10 mouse cellular contexts compared by ENCODE assay signal in the genomic region with DNA sequence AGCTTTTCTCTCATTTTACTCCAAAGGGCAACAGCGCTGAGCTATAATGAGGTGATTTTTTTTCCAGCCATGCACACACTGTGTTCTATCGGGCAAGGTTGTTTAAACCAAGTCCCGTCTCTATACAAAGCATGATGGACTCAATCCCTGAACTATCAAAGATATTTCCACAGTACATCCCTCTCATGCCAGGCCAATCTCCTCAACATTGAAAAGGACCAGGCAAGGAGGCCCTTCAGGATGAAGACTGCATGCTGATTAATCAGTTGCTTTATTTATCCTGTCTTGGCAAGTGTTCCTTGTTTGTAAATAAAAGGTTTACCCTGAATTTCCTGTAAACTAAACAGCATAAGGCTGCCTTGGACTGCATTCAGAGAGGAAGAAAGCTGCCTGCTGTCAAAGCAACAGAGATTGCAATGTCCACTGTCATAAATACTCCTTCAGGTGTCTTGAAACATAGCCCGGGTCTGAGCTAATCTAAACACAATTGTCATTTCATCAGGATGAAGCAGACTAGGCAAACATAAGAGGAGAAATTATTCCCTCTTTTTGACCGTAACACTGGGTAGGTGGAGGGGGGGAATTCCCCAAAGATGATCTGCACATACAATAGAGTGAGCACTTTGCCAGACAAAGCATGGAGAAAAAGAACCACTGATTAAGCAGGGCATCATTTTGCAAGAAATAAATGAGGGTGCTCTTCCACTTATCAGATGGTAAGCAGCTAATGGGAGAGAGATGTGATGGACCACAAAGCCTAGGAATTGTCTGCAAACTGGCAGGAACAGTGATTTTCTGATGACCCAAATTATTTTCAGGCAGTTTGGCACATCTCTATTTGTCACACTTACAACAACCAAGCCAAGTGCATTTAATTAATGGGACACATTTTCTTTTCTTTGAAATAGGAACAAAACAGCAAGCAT.
A peak's percentile ranks its signal among the peaks of the same experiment; 100 is the strongest.
DNase-seq lines count a peak whose midpoint lies in the region; ATAC-seq and TF ChIP-seq lines count a peak whose summit lies in the region.
"Had no signal": no experiment of that assay in that cellular context is flagged by ENCODE, and none has a peak within 500 bp of the region (broad histone marks: within the 10 kb centered on the region; RNA-seq: fewer than 3 reads in every experiment).

No protein-coding gene starts in this region.

- H3K4me2 ChIP-seq in intestine, embryonic 14.5 days (ENCODE audit: low read length), result no peak overlapping the region
- H3K4me2 ChIP-seq in intestine, embryonic 16.5 days (ENCODE audit: low read depth, low read length), result no peak overlapping the region
- H3K4me2 ChIP-seq in forebrain, embryonic 16.5 days (ENCODE audit: low read length), result peak overlapping the region; percentile 24; the same call in 1 of the 2 replicates
- H3K4me2 ChIP-seq in midbrain, embryonic 16.5 days (ENCODE audit: low read length), result peak overlapping the region; percentile 1; the same call in 1 of the 2 replicates
- H3K4me2 ChIP-seq: stomach, embryonic 15.5 days had no signal

- no peak overlapping the region for H3K9ac ChIP-seq in intestine, embryonic 14.5 days (ENCODE audit: low read length)
- no peak overlapping the region for H3K9ac ChIP-seq in intestine, embryonic 16.5 days (ENCODE audit: low read depth, low read length)
- no peak overlapping the region for H3K9ac ChIP-seq in forebrain, embryonic 16.5 days (replicated peaks; ENCODE audit: low read depth, low read length)
- H3K9ac ChIP-seq in midbrain, embryonic 16.5 days (ENCODE audit: low read depth, low read length), result no peak overlapping the region
- H3K9ac ChIP-seq: stomach, embryonic 15.5 days had no signal

- H3K4me3 ChIP-seq in intestine, embryonic 14.5 days (ENCODE audit: low read depth, low read length), result no peak overlapping the region
- no peak overlapping the region for H3K4me3 ChIP-seq in intestine, embryonic 16.5 days (ENCODE audit: low read length)
- H3K4me3 ChIP-seq in cerebellum, adult 2 months (replicated peaks; ENCODE audit: insufficient read depth, low read depth, low read length), result no peak overlapping the region
- H3K4me3 ChIP-seq in forebrain, embryonic 16.5 days (replicated peaks; ENCODE audit: low read length), result no peak overlapping the region
- no peak overlapping the region for H3K4me3 ChIP-seq in midbrain, embryonic 16.5 days (ENCODE audit: low read depth, low read length)
- H3K4me3 ChIP-seq: stomach, embryonic 15.5 days had no signal

- no peak for TF ChIP-seq CTCF in cerebellum, adult 2 months (IDR thresholded peaks at IDR 0.05; ENCODE audit: borderline replicate concordance, insufficient read depth, low read depth, low read length)

- no peak for DNase-seq in intestine, embryonic 14.5 days (ENCODE audit: low spot score)
- peak; percentile 50 to 85 for DNase-seq in cerebellum, adult 2 months
- DNase-seq in right cerebral cortex, postnatal 10 days (ENCODE audit: low spot score in 2 of 2), result no peak
- no peak for DNase-seq in thymus, postnatal 10 days (ENCODE audit: low spot score in 2 of 2)
- no peak for DNase-seq in natural killer cell, adult 2 months (ENCODE audit: low spot score in 2 of 2)
- DNase-seq: lung, adult 18-20 months had no signal

- no peak for TF ChIP-seq POLR2A in cerebellum, adult 2 months (IDR thresholded peaks at IDR 0.05; ENCODE audit: borderline replicate concordance, insufficient read depth, low read length)

- H3K27me3 ChIP-seq in intestine, embryonic 14.5 days (replicated peaks; ENCODE audit: control insufficient read depth, insufficient read depth, low read length), result no peaks in the 10 kb centered on the region
- no peaks in the 10 kb centered on the region for H3K27me3 ChIP-seq in intestine, embryonic 16.5 days (replicated peaks; ENCODE audit: control insufficient read depth, insufficient read depth, low read length)
- H3K27me3 ChIP-seq in cerebellum, adult 2 months (ENCODE audit: control insufficient read depth, insufficient read depth, low read length), result no peaks in the 10 kb centered on the region
- H3K27me3 ChIP-seq in forebrain, embryonic 16.5 days (replicated peaks; ENCODE audit: control insufficient read depth, insufficient read depth, low read length), result no peaks in the 10 kb centered on the region
- no peaks in the 10 kb centered on the region for H3K27me3 ChIP-seq in midbrain, embryonic 16.5 days (ENCODE audit: control insufficient read depth, insufficient read depth, low read depth, low read length)
- H3K27me3 ChIP-seq: stomach, embryonic 15.5 days had no signal

- H3K9me3 ChIP-seq in intestine, embryonic 14.5 days (ENCODE audit: control insufficient read depth, low read length), result no peaks in the 10 kb centered on the region
- H3K9me3 ChIP-seq in intestine, embryonic 16.5 days (ENCODE audit: control insufficient read depth, low read length), result no peaks in the 10 kb centered on the region
- no peaks in the 10 kb centered on the region for H3K9me3 ChIP-seq in forebrain, embryonic 16.5 days (ENCODE audit: control insufficient read depth, low read length)
- H3K9me3 ChIP-seq in midbrain, embryonic 16.5 days (replicated peaks; ENCODE audit: control insufficient read depth, low read length, poor library complexity, severe bottlenecking), result no peaks in the 10 kb centered on the region
- H3K9me3 ChIP-seq: stomach, embryonic 15.5 days had no signal

- no peaks in the 10 kb centered on the region for H3K36me3 ChIP-seq in intestine, embryonic 14.5 days (ENCODE audit: control insufficient read depth, insufficient read depth, low read length)
- H3K36me3 ChIP-seq in intestine, embryonic 16.5 days (ENCODE audit: control insufficient read depth, insufficient read depth, low read length), result no peaks in the 10 kb centered on the region
- H3K36me3 ChIP-seq in forebrain, embryonic 16.5 days (ENCODE audit: control insufficient read depth, insufficient read depth), result no peaks in the 10 kb centered on the region
- H3K36me3 ChIP-seq in midbrain, embryonic 16.5 days (ENCODE audit: control insufficient read depth, insufficient read depth, low read length), result no peaks in the 10 kb centered on the region
- H3K36me3 ChIP-seq: stomach, embryonic 15.5 days had no signal

- no peak for ATAC-seq in intestine, embryonic 14.5 days (replicated peaks; ENCODE audit: low FRiP score, low TSS enrichment, low read depth)
- ATAC-seq in intestine, embryonic 16.5 days, result no peak
- peak; percentile 87 for ATAC-seq in forebrain, embryonic 16.5 days
- ATAC-seq in midbrain, embryonic 16.5 days, result peak; percentile 92

- H3K4me1 ChIP-seq in intestine, embryonic 14.5 days (replicated peaks; ENCODE audit: control insufficient read depth, insufficient read depth, low read length), result peaks cover 4% of the 10 kb centered on the region; the same call in 1 of the 2 replicates
- H3K4me1 ChIP-seq in intestine, embryonic 16.5 days (ENCODE audit: control insufficient read depth, insufficient read depth, low read length), result no peaks in the 10 kb centered on the region
- H3K4me1 ChIP-seq in cerebellum, adult 2 months (ENCODE audit: control insufficient read depth, insufficient read depth, low read length), result no peaks in the 10 kb centered on the region; the same call in 1 of the 2 replicates
- H3K4me1 ChIP-seq in forebrain, embryonic 16.5 days (replicated peaks; ENCODE audit: control insufficient read depth, insufficient read depth, low read length), result peaks cover 20% of the 10 kb centered on the region
- H3K4me1 ChIP-seq in midbrain, embryonic 16.5 days (ENCODE audit: control insufficient read depth, insufficient read depth, low read length), result peaks cover 14% of the 10 kb centered on the region
- H3K4me1 ChIP-seq: stomach, embryonic 15.5 days had no signal

- 36% methylated on average over 5 of the region's 5 CpGs for WGBS in intestine, embryonic 14.5 days
- 36% methylated on average over 5 of the region's 5 CpGs for WGBS in intestine, embryonic 16.5 days
- WGBS in cerebellum, adult 2 months, result 5% methylated on average over 5 of the region's 5 CpGs
- 4% methylated on average over 5 of the region's 5 CpGs for WGBS in forebrain, embryonic 16.5 days
- WGBS in midbrain, embryonic 16.5 days, result 10% methylated on average over 5 of the region's 5 CpGs

- peak overlapping the region; percentile 22; the same call in 1 of the 2 replicates for H3K27ac ChIP-seq in intestine, embryonic 14.5 days (ENCODE audit: low read depth)
- no peak overlapping the region for H3K27ac ChIP-seq in intestine, embryonic 16.5 days (ENCODE audit: low read length)
- no peak overlapping the region; the same call in 1 of the 2 replicates for H3K27ac ChIP-seq in cerebellum, adult 2 months (ENCODE audit: insufficient read depth, low read length)
- peak overlapping the region; percentile 16; the same call in 1 of the 2 replicates for H3K27ac ChIP-seq in forebrain, embryonic 16.5 days (ENCODE audit: low read length)
- H3K27ac ChIP-seq in midbrain, embryonic 16.5 days (ENCODE audit: low read length), result peak overlapping the region; percentile 59
- H3K27ac ChIP-seq: stomach, embryonic 15.5 days had no signal

Comparison
In these comparisons a context has a peak if more than half of its experiments do, and no peak if none do; other contexts are left out.
1. H3K27ac ChIP-seq: peak in intestine, embryonic 14.5 days (single experiment), forebrain, embryonic 16.5 days (single experiment) and midbrain, embryonic 16.5 days (single experiment); none in intestine, embryonic 16.5 days (single experiment) and cerebellum, adult 2 months (single experiment).
2. ATAC-seq: peak in forebrain, embryonic 16.5 days (single experiment) and midbrain, embryonic 16.5 days (single experiment); none in intestine, embryonic 14.5 days (single experiment) and intestine, embryonic 16.5 days (single experiment).
3. DNase-seq: peak in cerebellum, adult 2 months (2 of 2); none in intestine, embryonic 14.5 days (single experiment), right cerebral cortex, postnatal 10 days (0 of 2), thymus, postnatal 10 days (0 of 2) and natural killer cell, adult 2 months (0 of 2).
4. H3K4me2 ChIP-seq: peak in forebrain, embryonic 16.5 days (single experiment) and midbrain, embryonic 16.5 days (single experiment); none in intestine, embryonic 14.5 days (single experiment) and intestine, embryonic 16.5 days (single experiment).